Comparison of ENCODE assay signal across 8 mouse cellular contexts in genomic region chr8:85397508-85397907, GRCm38 (mm10). TPM values are rescaled to one million over a fixed set of nuclear protein-coding genes. Genes with fewer than 3 reads are reported as not detected.
DNase-seq lines count a peak whose midpoint lies in the region; ATAC-seq and TF ChIP-seq lines count a peak whose summit lies in the region.

No protein-coding gene starts in this region.

- TF ChIP-seq CTCF in intestine, postnatal 0 days (IDR thresholded peaks at IDR 0.05; ENCODE audit: low read depth): peak; percentile 86
- peak; percentile 47 for TF ChIP-seq CTCF in lung, adult 2 months (IDR thresholded peaks at IDR 0.05; ENCODE audit: insufficient read depth, low read length)

- no peak overlapping the region for H3K9ac ChIP-seq in intestine, postnatal 0 days (ENCODE audit: low read depth, low read length)

- WGBS in embryonic facial prominence, embryonic 10.5 days: 49% methylated on average over 5 of the region's 5 CpGs
- 40% methylated on average over 5 of the region's 5 CpGs for WGBS in intestine, postnatal 0 days
- WGBS in lung, adult 2 months: 48% methylated on average over 5 of the region's 5 CpGs

- no peak overlapping the region for H3K27ac ChIP-seq in embryonic facial prominence, embryonic 10.5 days (replicated peaks)
- H3K27ac ChIP-seq in intestine, postnatal 0 days (ENCODE audit: low read depth, low read length): no peak overlapping the region

- H3K9me3 ChIP-seq in embryonic facial prominence, embryonic 10.5 days: no peaks in the 10 kb centered on the region
- no peaks in the 10 kb centered on the region for H3K9me3 ChIP-seq in intestine, postnatal 0 days (ENCODE audit: control insufficient read depth)

- no peak for TF ChIP-seq POLR2A in lung, adult 2 months (IDR thresholded peaks at IDR 0.05; ENCODE audit: borderline replicate concordance, extremely low read depth, low read depth, low read length)

- H3K4me1 ChIP-seq in embryonic facial prominence, embryonic 10.5 days: no peaks in the 10 kb centered on the region
- no peaks in the 10 kb centered on the region for H3K4me1 ChIP-seq in intestine, postnatal 0 days (replicated peaks; ENCODE audit: control insufficient read depth, insufficient read depth, low read length)
- no peaks in the 10 kb centered on the region for H3K4me1 ChIP-seq in lung, adult 2 months (ENCODE audit: control insufficient read depth, insufficient read depth, low read length)

- H3K4me3 ChIP-seq in embryonic facial prominence, embryonic 10.5 days: no peak overlapping the region
- no peak overlapping the region for H3K4me3 ChIP-seq in intestine, postnatal 0 days (ENCODE audit: low read depth, low read length)
- no peak overlapping the region for H3K4me3 ChIP-seq in lung, adult 2 months (replicated peaks; ENCODE audit: extremely low read depth, low read depth, low read length)

- H3K4me2 ChIP-seq in intestine, postnatal 0 days (replicated peaks; ENCODE audit: low read depth): no peak overlapping the region

- no peak for ATAC-seq in CD4-positive, CD25-positive, alpha-beta regulatory T cell, adult 4 months
- peak; percentile 60 for ATAC-seq in intestine, postnatal 0 days

- DNase-seq in CD4-positive, CD25-positive, alpha-beta regulatory T cell, adult 2 months (ENCODE audit: low read depth, low spot score): peak; percentile 66
- DNase-seq in right cerebral cortex, postnatal 14 days: peak; percentile 26
- no peak for DNase-seq in right cerebral cortex, postnatal 10 days (ENCODE audit: low spot score in 2 of 2)
- DNase-seq in embryonic facial prominence, embryonic 10.5 days (ENCODE audit: low spot score): peak; percentile 64
- DNase-seq in lung, adult 2 months: peak; percentile 49
- DNase-seq in spleen, postnatal 4 days (ENCODE audit: low spot score in 2 of 2): peak; percentile 69 to 84

- H3K36me3 ChIP-seq in embryonic facial prominence, embryonic 10.5 days (replicated peaks): no peaks in the 10 kb centered on the region
- no peaks in the 10 kb centered on the region for H3K36me3 ChIP-seq in intestine, postnatal 0 days (ENCODE audit: control insufficient read depth, insufficient read depth)

- H3K27me3 ChIP-seq in embryonic facial prominence, embryonic 10.5 days (replicated peaks; ENCODE audit: low read depth, poor library complexity, severe bottlenecking): no peaks in the 10 kb centered on the region
- H3K27me3 ChIP-seq in intestine, postnatal 0 days (replicated peaks; ENCODE audit: control insufficient read depth, insufficient read depth, low read length): no peaks in the 10 kb centered on the region

RNA-seq across cellular contexts. Expression of gene Mylk3, which starts 11.4 kb away (rescaled TPM):
- polyA plus RNA-seq in CD4-positive, CD25-positive, alpha-beta regulatory T cell, adult 4 months (2017; shearing (Covaris generic)): not detected
- 2.6 TPM in 2 replicates for polyA plus RNA-seq in embryonic facial prominence, embryonic 10.5 days (2016; fragmentation: Nextera tagmentation; extraction: Ambion mirVana)
- polyA plus RNA-seq in intestine, postnatal 0 days (2015; fragmentation: Nextera tagmentation; extraction: Ambion mirVana): 15.6 and 17.5 TPM in 2 replicates
- polyA plus RNA-seq in lung, adult 2 months (2012; rRNA removed): 2.2 and 7.2 TPM in 2 replicates

RNA-seq across cellular contexts. Expression of gene 4921524J17Rik, which starts 35.1 kb away (rescaled TPM):
- polyA plus RNA-seq in CD4-positive, CD25-positive, alpha-beta regulatory T cell, adult 4 months (2017; shearing (Covaris generic)): 10 to 100 TPM; 68.1 to 74.0 TPM
- polyA plus RNA-seq in embryonic facial prominence, embryonic 10.5 days (2016; fragmentation: Nextera tagmentation; extraction: Ambion mirVana): 43.3 and 44.4 TPM in 2 replicates
- polyA plus RNA-seq in intestine, postnatal 0 days (2015; fragmentation: Nextera tagmentation; extraction: Ambion mirVana): 24.3 and 26.1 TPM in 2 replicates
- polyA plus RNA-seq in lung, adult 2 months (2012; rRNA removed): 4.1 and 5.5 TPM in 2 replicates

Comparison
In these comparisons a context has a peak if more than half of its experiments do, and no peak if none do; other contexts are left out.
1. DNase-seq: peak in CD4-positive, CD25-positive, alpha-beta regulatory T cell, adult 2 months (single experiment), right cerebral cortex, postnatal 14 days (single experiment), embryonic facial prominence, embryonic 10.5 days (single experiment), lung, adult 2 months (single experiment) and spleen, postnatal 4 days (2 of 2); none in right cerebral cortex, postnatal 10 days (0 of 2).